Comparison of ENCODE assay signal across 7 mouse cellular contexts in genomic region chr4:101264741-101265513, GRCm38 (mm10). TPM values are rescaled to one million over a fixed set of nuclear protein-coding genes. Genes with fewer than 3 reads are reported as not detected.
DNase-seq lines count a peak whose midpoint lies in the region; ATAC-seq lines count a peak whose summit lies in the region.

Jak1 (minus strand) TSS chr4:101265282.

- H3K4me3 ChIP-seq in intestine, embryonic 15.5 days (replicated peaks) = peak within 1 kb of the TSS; percentile 97
- H3K4me3 ChIP-seq in midbrain, embryonic 10.5 days = peak within 1 kb of the TSS; percentile 93

- H3K9ac ChIP-seq in intestine, embryonic 15.5 days = peak within 1 kb of the TSS; percentile 98

- H3K27ac ChIP-seq in intestine, embryonic 15.5 days = peak within 1 kb of the TSS; percentile 96
- peak within 1 kb of the TSS; percentile 90 for H3K27ac ChIP-seq in midbrain, embryonic 10.5 days (replicated peaks)

- ATAC-seq in intestine, embryonic 15.5 days = peak; percentile 100

- no peaks in the 10 kb centered on the region for H3K27me3 ChIP-seq in intestine, embryonic 15.5 days (replicated peaks)
- peaks cover 22% of the 10 kb centered on the region for H3K27me3 ChIP-seq in midbrain, embryonic 10.5 days (ENCODE audit: low read depth, poor library complexity, severe bottlenecking)

- H3K9me3 ChIP-seq in intestine, embryonic 15.5 days = no peaks in the 10 kb centered on the region
- no peaks in the 10 kb centered on the region for H3K9me3 ChIP-seq in midbrain, embryonic 10.5 days (replicated peaks)

- under 1% methylated on average over 82 of the region's 84 CpGs for WGBS in intestine, embryonic 15.5 days
- under 1% methylated on average over 79 of the region's 84 CpGs for WGBS in midbrain, embryonic 10.5 days

- H3K4me1 ChIP-seq in intestine, embryonic 15.5 days (replicated peaks) = no peaks in the 10 kb centered on the region
- peaks cover 18% of the 10 kb centered on the region for H3K4me1 ChIP-seq in midbrain, embryonic 10.5 days

- DNase-seq in adrenal gland, adult 2 months = peak; percentile 99
- DNase-seq in embryo, embryonic 11.5 days (ENCODE audit: low read depth, low spot score) = peak; percentile 95
- DNase-seq in gastrocnemius, postnatal 36 days = peak; percentile 97 to 99
- DNase-seq in left cerebral cortex, postnatal 25 days (ENCODE audit: low spot score in 2 of 2) = peak; percentile 97 to 98
- peak; percentile 97 for DNase-seq in midbrain, embryonic 10.5 days (ENCODE audit: low spot score)
- peak; percentile 87 for DNase-seq in right cerebral cortex, postnatal 4 days

- peak within 1 kb of the TSS; percentile 83 for H3K4me2 ChIP-seq in intestine, embryonic 15.5 days (replicated peaks)

- H3K36me3 ChIP-seq in intestine, embryonic 15.5 days = no peaks in the 10 kb centered on the region
- H3K36me3 ChIP-seq in midbrain, embryonic 10.5 days = no peaks in the 10 kb centered on the region

- intact Hi-C loops in gastrocnemius, postnatal 36 days (cut with DNase I) = loop anchor here (1.0 to 5.0 kb wide), 4 partner anchors 23 to 93 kb away; no protein-coding TSS in a partner anchor
- intact Hi-C loops in left cerebral cortex, postnatal 25 days (cut with DNase I) = loop anchor here (2.0 to 5.0 kb wide), 4 partner anchors 28 to 100 kb away; no protein-coding TSS in a partner anchor

RNA-seq across cellular contexts. Expression of gene Jak1, which starts in this region (rescaled TPM):
- 100 to 1,000 TPM; 116 to 157 TPM for total RNA-seq in adrenal gland, adult 2 months (2021)
- polyA plus RNA-seq in adrenal gland, adult 2 months (2012; rRNA removed) = 78.1 and 118 TPM in 2 replicates
- 100 to 1,000 TPM; 100 to 109 TPM for total RNA-seq in gastrocnemius, postnatal 36 days (2021)
- 71.1 and 76.5 TPM in 2 replicates for polyA plus RNA-seq in intestine, embryonic 15.5 days (2015; fragmentation: Nextera tagmentation; extraction: Ambion mirVana)
- 100 to 1,000 TPM; 122 to 124 TPM for total RNA-seq in left cerebral cortex, postnatal 25 days (2021)
- 42.3 and 48.6 TPM in 2 replicates for polyA plus RNA-seq in midbrain, embryonic 10.5 days (2016; fragmentation: Nextera tagmentation; extraction: Ambion mirVana)

Comparison
In these comparisons a context has a peak if more than half of its experiments do, and no peak if none do; other contexts are left out.
1. Peak in every context shown above with its lines: DNase-seq, ATAC-seq, H3K4me3 ChIP-seq and H3K27ac ChIP-seq.